Mouse (Mus musculus) stomach, postnatal 0 days (tissue): ENCODE measurements at regions not wholly inside any gene's neighbourhood (a gene's known extent, or its start where the extent isn't known, plus 50 kb on each side); places are given as distances from the start of the nearest gene placed in this dataset.
A peak's percentile ranks its signal among the peaks of the same experiment; 100 is the strongest.

Source experiments
- ATAC-seq: fragments of 200-750 bp; cut with Nextera tagmentation; 2 replicates; pipeline ENCODE4 v1.8.0; 2017; ENCODE audit not compliant: low FRiP score, low TSS enrichment
- DNase-seq: peaks from one replicate; pipeline ENCODE4 v3.0.0-alpha.2; 2016; ENCODE audit warnings: low spot score
- H3K27ac ChIP-seq: fragments of 300-500 bp; sonication (generic); replicated peaks from 2 replicates; pipeline ENCODE4 v1.5.1; 2014; ENCODE audit warnings: mild to moderate bottlenecking, control low read depth
- H3K27me3 ChIP-seq: fragments of 300-500 bp; sonication (generic); 2 replicates; pipeline ENCODE4 v1.6.1; 2014; ENCODE audit warnings: low read length; ENCODE audit not compliant: control insufficient read depth, insufficient read depth
- H3K36me3 ChIP-seq: fragments of 300-500 bp; sonication (generic); 2 replicates; pipeline ENCODE4 v1.6.1; 2014; ENCODE audit warnings: low read length, mixed read lengths; ENCODE audit not compliant: control insufficient read depth, insufficient read depth
- H3K4me1 ChIP-seq: fragments of 300-500 bp; sonication (generic); replicated peaks from 2 replicates; pipeline ENCODE4 v1.6.1; 2014; ENCODE audit warnings: antibody characterized with exemption; ENCODE audit not compliant: control insufficient read depth, insufficient read depth
- H3K4me2 ChIP-seq: fragments of 300-500 bp; sonication (generic); replicated peaks from 2 replicates; pipeline ENCODE4 v1.6.1; 2014; ENCODE audit warnings: low read depth, mild to moderate bottlenecking, control low read depth, moderate library complexity
- H3K4me3 ChIP-seq: fragments of 300-500 bp; sonication (generic); 2 replicates; pipeline ENCODE4 v1.5.1; 2014; ENCODE audit warnings: low read depth, low read length, control low read depth
- H3K9ac ChIP-seq: fragments of 300-500 bp; sonication (generic); 2 replicates; pipeline ENCODE4 v1.6.1; 2014; ENCODE audit warnings: mild to moderate bottlenecking, low read length, control low read depth, mixed read lengths
- H3K9me3 ChIP-seq: fragments of 300-500 bp; sonication (generic); 2 replicates; pipeline ENCODE4 v1.6.1; 2016; ENCODE audit warnings: low read length; ENCODE audit not compliant: control insufficient read depth
- CTCF ChIP-seq: IDR thresholded peaks from 2 replicates; pipeline ENCODE4 v1.5.1; 2016; ENCODE audit warnings: antibody characterized with exemption, low read depth, mild to moderate bottlenecking, moderate library complexity
- EP300 ChIP-seq: optimal IDR thresholded peaks from 2 replicates; pipeline ENCODE3; 2016; ENCODE audit warnings: antibody characterized with exemption
- WGBS: fragments of 180-500 bp; shearing (Covaris S2); extraction: QIAGEN DNeasy Blood & Tissue Kit; methylation state at CpG from one replicate; pipeline ENCODE4 v1.1.7; 2014; 5-methylcytosine and 5-hydroxymethylcytosine counted together

- Histone ChIP-seq H3K9ac (no peak overlapping the region), H3K27ac (peak overlapping the region; percentile 78), H3K4me1 (0 out of 2 replicates have a peak, but pooled peaks cover 2% of the 10 kb centered on the region), H3K27me3 (no peaks in the 10 kb centered on the region), H3K4me3 (no peak overlapping the region), H3K36me3 (no peaks in the 10 kb centered on the region), H3K9me3 (no peaks in the 10 kb centered on the region), H3K4me2 (no peak overlapping the region)
- TF ChIP-seq EP300 (no peak), CTCF (no peak)
- ATAC-seq (no peak), DNase-seq (no peak)
- WGBS = 77% methylated on average over 7 of the region's 7 CpGs
Observed at GRCm38 (mm10) chr11:90128865-90129415, 58.5 kb upstream of the Gm45716 start.

- Histone ChIP-seq H3K36me3 (no peaks in the 10 kb centered on the region), H3K9ac (no peak overlapping the region), H3K4me1 (0 out of 2 replicates have a peak, but pooled peaks cover 2% of the 10 kb centered on the region), H3K27me3 (no peaks in the 10 kb centered on the region), H3K9me3 (no peaks in the 10 kb centered on the region), H3K4me2 (0 out of 2 replicates have a peak overlapping the region, but pooled peaks have one; percentile 15), H3K4me3 (no peak overlapping the region), H3K27ac (peak overlapping the region; percentile 78)
- TF ChIP-seq EP300 = no peak
- TF ChIP-seq CTCF = no peak
- ATAC-seq (peak; percentile 89), DNase-seq (peak; percentile 34)
- 38% methylated on average over 12 of the region's 12 CpGs for WGBS
Observed at GRCm38 (mm10) chr11:90129793-90130624, 57.5 kb upstream of the Gm45716 start.

GRCm38 (mm10) chr11:90130635-90131034 is 56.8 kb upstream of the Gm45716 start:
- no peaks in the 10 kb centered on the region for H3K36me3 ChIP-seq
- H3K27me3 ChIP-seq = no peaks in the 10 kb centered on the region
- no peak for ATAC-seq
- WGBS = 36% methylated on average over 1 of the region's 1 CpGs
- H3K4me3 ChIP-seq = no peak overlapping the region
- no peaks in the 10 kb centered on the region for H3K9me3 ChIP-seq
- H3K27ac ChIP-seq = peak overlapping the region; percentile 67; the same call in 1 of the 2 replicates
- no peak overlapping the region for H3K4me2 ChIP-seq
- no peak overlapping the region for H3K9ac ChIP-seq
- 0 out of 2 replicates have a peak, but pooled peaks cover 2% of the 10 kb centered on the region for H3K4me1 ChIP-seq
- no peak for TF ChIP-seq CTCF
- TF ChIP-seq EP300 = no peak
- no peak for DNase-seq

GRCm38 (mm10) chr11:90132579-90132978 is 54.9 kb upstream of the Gm45716 start:
- 62% methylated on average over 5 of the region's 5 CpGs for WGBS
- Histone ChIP-seq H3K4me3 (no peak overlapping the region), H3K36me3 (no peaks in the 10 kb centered on the region), H3K27ac (no peak overlapping the region), H3K4me1 (0 out of 2 replicates have a peak, but pooled peaks cover 2% of the 10 kb centered on the region), H3K9ac (no peak overlapping the region), H3K4me2 (no peak overlapping the region), H3K27me3 (no peaks in the 10 kb centered on the region), H3K9me3 (no peaks in the 10 kb centered on the region)
- DNase-seq (no peak), ATAC-seq (no peak)
- TF ChIP-seq EP300 = no peak
- no peak for TF ChIP-seq CTCF

- H3K36me3 ChIP-seq = no peaks in the 10 kb centered on the region
- H3K4me2 ChIP-seq = no peak overlapping the region
- WGBS = 65% methylated on average over 7 of the region's 7 CpGs
- no peaks in the 10 kb centered on the region for H3K9me3 ChIP-seq
- DNase-seq (no peak), ATAC-seq (no peak)
- TF ChIP-seq CTCF (no peak), EP300 (no peak)
- no peaks in the 10 kb centered on the region for H3K4me1 ChIP-seq
- no peak overlapping the region for H3K4me3 ChIP-seq
- H3K27ac ChIP-seq = no peak overlapping the region
- H3K9ac ChIP-seq = no peak overlapping the region
- no peaks in the 10 kb centered on the region for H3K27me3 ChIP-seq
Observed at GRCm38 (mm10) chr11:90136307-90136706, 51.2 kb upstream of the Gm45716 start.
